Mouse (Mus musculus) midbrain, postnatal 0 days (tissue): ENCODE measurements at regions not wholly inside any gene's neighbourhood (a gene's known extent, or its start where the extent isn't known, plus 50 kb on each side); places are given as distances from the start of the nearest gene placed in this dataset.

Experiments used
- ATAC-seq: fragments of 200-750 bp; cut with Nextera tagmentation; 2 replicates; pipeline ENCODE4 v1.8.0; 2017; ENCODE audit warnings: moderate number of reproducible peaks, mild to moderate bottlenecking, moderate TSS enrichment, moderate library complexity; ENCODE audit not compliant: low FRiP score
- DNase-seq: peaks from one replicate; pipeline ENCODE4 v3.0.0-alpha.2; 2015; ENCODE audit warnings: low spot score
- H3K27ac ChIP-seq: fragments of 300-500 bp; sonication (generic); 2 replicates; pipeline ENCODE4 v1.5.1; 2014; ENCODE audit warnings: low read depth, mild to moderate bottlenecking, low read length, mixed read lengths
- H3K27me3 ChIP-seq: fragments of 300-500 bp; sonication (generic); 2 replicates; pipeline ENCODE4 v1.6.1; 2014; ENCODE audit warnings: low read length, control low read depth, mixed read lengths; ENCODE audit not compliant: insufficient read depth
- H3K36me3 ChIP-seq: fragments of 300-500 bp; sonication (generic); 2 replicates; pipeline ENCODE4 v1.6.1; 2014; ENCODE audit warnings: low read length, control low read depth, mixed read lengths; ENCODE audit not compliant: insufficient read depth
- H3K4me1 ChIP-seq: fragments of 300-500 bp; sonication (generic); 2 replicates; pipeline ENCODE4 v1.6.1; 2014; ENCODE audit warnings: mild to moderate bottlenecking, control low read depth, antibody characterized with exemption, low read length, mixed read lengths; ENCODE audit not compliant: insufficient read depth
- H3K4me2 ChIP-seq: fragments of 300-500 bp; sonication (generic); 2 replicates; pipeline ENCODE4 v1.6.1; 2014; ENCODE audit warnings: low read depth, mild to moderate bottlenecking, low read length, mixed read lengths; ENCODE audit not compliant: poor library complexity, severe bottlenecking
- H3K4me3 ChIP-seq: fragments of 300-500 bp; sonication (generic); 2 replicates; pipeline ENCODE4 v1.5.1; 2014; ENCODE audit warnings: low read depth, mild to moderate bottlenecking, low read length, moderate library complexity
- H3K9ac ChIP-seq: fragments of 300-500 bp; sonication (generic); replicated peaks from 2 replicates; pipeline ENCODE4 v1.6.1; 2014; ENCODE audit warnings: mild to moderate bottlenecking, low read length, moderate library complexity, mixed read lengths; ENCODE audit not compliant: poor library complexity, severe bottlenecking
- H3K9me3 ChIP-seq: fragments of 300-500 bp; sonication (generic); 2 replicates; pipeline ENCODE4 v1.6.1; 2016; ENCODE audit warnings: low read length, control low read depth
- CTCF ChIP-seq: IDR thresholded peaks from 2 replicates; pipeline ENCODE4 v1.5.1; 2016; ENCODE audit warnings: antibody characterized with exemption, mild to moderate bottlenecking
- WGBS: fragments of 180-500 bp; shearing (Covaris S2); extraction: QIAGEN DNeasy Blood & Tissue Kit; methylation state at CpG from one replicate; pipeline ENCODE4 v1.1.7; 2014; 5-methylcytosine and 5-hydroxymethylcytosine counted together

GRCm38 (mm10) chr2:44464631-44465030, 462.8 kb downstream of the Gtdc1 start:
- H3K9me3 ChIP-seq: no peaks in the 10 kb centered on the region
- no peak overlapping the region for H3K4me2 ChIP-seq
- TF ChIP-seq CTCF: no peak
- ATAC-seq (no peak), DNase-seq (peak; percentile 19)
- H3K36me3 ChIP-seq: no peaks in the 10 kb centered on the region
- H3K27me3 ChIP-seq: no peaks in the 10 kb centered on the region
- H3K9ac ChIP-seq: no peak overlapping the region
- no peak overlapping the region for H3K27ac ChIP-seq
- H3K4me1 ChIP-seq: no peaks in the 10 kb centered on the region
- WGBS: 85% methylated on average over 7 of the region's 7 CpGs
- no peak overlapping the region for H3K4me3 ChIP-seq

- Histone ChIP-seq H3K4me3 (no peak overlapping the region), H3K27ac (no peak overlapping the region), H3K9me3 (no peaks in the 10 kb centered on the region), H3K9ac (no peak overlapping the region), H3K4me1 (no peaks in the 10 kb centered on the region), H3K27me3 (no peaks in the 10 kb centered on the region), H3K36me3 (no peaks in the 10 kb centered on the region), H3K4me2 (no peak overlapping the region)
- peak; percentile 5 for DNase-seq
- ATAC-seq: no peak
- no peak for TF ChIP-seq CTCF
- 84% methylated on average over 13 of the region's 13 CpGs for WGBS
Observed at GRCm38 (mm10) chr2:44462619-44463329, 464.7 kb downstream of the Gtdc1 start.

DNA sequence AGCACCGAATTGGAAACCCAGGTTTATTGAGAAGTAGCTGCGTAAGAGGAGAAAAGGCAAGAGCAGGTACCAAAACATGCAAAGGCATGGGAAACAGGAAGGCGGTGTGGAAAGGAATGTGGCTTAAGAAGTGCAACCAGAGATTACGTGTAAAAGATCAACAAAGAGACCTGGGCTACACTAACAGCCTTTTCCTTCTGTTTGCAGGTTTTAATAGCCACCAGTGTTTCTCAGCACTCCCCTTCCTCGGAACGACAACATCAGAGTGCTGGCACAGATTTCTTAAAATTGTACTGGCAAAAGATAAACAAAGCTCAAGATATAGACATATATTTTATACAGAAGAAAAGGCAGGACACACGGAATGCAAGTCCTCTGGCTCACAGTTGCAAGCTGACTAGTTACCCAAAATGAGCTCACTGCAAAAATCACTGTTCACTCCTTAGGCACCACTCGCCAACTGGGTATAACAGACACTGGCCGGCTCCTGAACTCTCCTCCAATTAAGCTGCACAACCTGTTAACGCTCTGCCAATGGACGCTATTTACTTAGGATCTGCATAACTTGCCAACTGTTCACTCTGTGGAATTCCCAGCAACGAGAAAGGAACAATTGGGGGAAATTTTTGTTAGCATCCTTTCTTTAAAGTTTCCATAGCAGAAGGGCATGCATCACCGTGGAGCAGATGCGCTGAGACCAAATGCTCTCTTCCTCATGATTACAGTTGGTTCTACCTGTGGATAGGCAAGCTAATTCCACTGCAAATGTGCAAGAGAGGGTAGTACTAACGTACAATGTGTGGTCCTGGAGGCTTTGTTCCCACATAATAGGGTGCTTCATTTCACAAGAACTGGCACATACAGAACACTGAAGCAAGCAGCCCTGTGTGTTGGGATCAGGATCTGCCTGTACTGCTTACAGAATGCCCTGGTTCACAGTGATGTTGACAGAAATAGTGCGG, 465.9 kb downstream of the Gtdc1 start:
- Histone ChIP-seq H3K9ac (no peak overlapping the region), H3K27ac (no peak overlapping the region), H3K9me3 (no peaks in the 10 kb centered on the region), H3K4me1 (no peaks in the 10 kb centered on the region), H3K36me3 (no peaks in the 10 kb centered on the region), H3K27me3 (no peaks in the 10 kb centered on the region), H3K4me3 (no peak overlapping the region), H3K4me2 (no peak overlapping the region)
- WGBS: 63% methylated on average over 16 of the region's 16 CpGs
- TF ChIP-seq CTCF: no peak
- ATAC-seq (no peak), DNase-seq (no peak)

GRCm38 (mm10) chr2:44449471-44449870, 478.0 kb downstream of the Gtdc1 start:
- Histone ChIP-seq H3K9me3 (no peaks in the 10 kb centered on the region), H3K4me1 (no peaks in the 10 kb centered on the region), H3K4me3 (no peak overlapping the region), H3K36me3 (no peaks in the 10 kb centered on the region), H3K27me3 (no peaks in the 10 kb centered on the region), H3K9ac (no peak overlapping the region), H3K27ac (no peak overlapping the region), H3K4me2 (no peak overlapping the region)
- DNase-seq (no peak), ATAC-seq (no peak)
- no peak for TF ChIP-seq CTCF
